Comparison of ENCODE assay signal across 26 mouse cellular contexts in the genomic region with DNA sequence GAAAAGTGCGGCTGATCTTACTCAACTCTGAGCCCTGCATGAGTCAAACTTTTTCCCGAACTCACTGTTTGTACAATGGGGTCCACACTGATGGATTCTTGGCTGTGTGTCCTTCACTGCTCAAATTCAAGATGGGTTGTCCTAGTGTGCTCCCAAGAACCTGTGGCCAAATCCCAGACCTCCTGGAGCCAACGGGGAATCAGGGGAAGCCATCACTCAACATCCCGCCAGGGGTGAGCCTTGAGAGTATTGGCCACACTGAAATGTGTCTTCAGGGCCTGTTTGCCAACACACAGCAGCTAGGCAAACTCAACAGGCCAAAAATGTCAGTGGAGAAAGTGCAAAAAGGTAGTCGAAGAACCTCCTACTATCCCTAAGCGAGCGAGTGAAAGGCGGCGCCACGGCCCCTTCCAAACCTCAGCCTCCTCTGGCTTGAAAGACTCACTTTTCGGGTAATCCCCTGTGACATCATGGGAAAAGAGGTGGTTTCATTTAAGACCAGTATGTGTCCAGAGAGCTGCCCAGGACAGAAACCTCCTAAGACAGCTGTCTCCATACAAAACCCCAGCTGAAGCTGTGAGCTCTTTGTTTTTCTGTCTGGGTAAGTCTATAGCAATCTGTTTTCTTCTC. TPM values are rescaled to one million over a fixed set of nuclear protein-coding genes. Genes with fewer than 3 reads are reported as not detected.
DNase-seq lines count a peak whose midpoint lies in the region; ATAC-seq and TF ChIP-seq lines count a peak whose summit lies in the region.
"Had no signal": no experiment of that assay in that cellular context is flagged by ENCODE, and none has a peak within 500 bp of the region (broad histone marks: within the 10 kb centered on the region; RNA-seq: fewer than 3 reads in every experiment).

A gene (plus strand): TSS at position 505 of the 630 bp plus-strand sequence.

- DNase-seq in forebrain, embryonic 14.5 days (ENCODE audit: low spot score) = no peak
- peak; percentile 12 for DNase-seq in lung, postnatal 36 days
- no peak for DNase-seq in lung, postnatal 25 days (ENCODE audit: low spot score)
- DNase-seq in NIH3T3 (ENCODE audit: low read depth) = peak; percentile 90
- no peak for DNase-seq in stomach, postnatal 0 days (ENCODE audit: low spot score)
- DNase-seq: adrenal gland, adult 8-10 months; gastrocnemius, postnatal 14 days; heart, adult 11 months; kidney, adult 2 months; kidney, postnatal 36 days; liver, embryonic 13.5 days; thymus, postnatal 25 days had no signal

- TF ChIP-seq EP300 in stomach, postnatal 0 days (optimal IDR thresholded peaks at IDR 0.05) = no peak

- H3K4me2 ChIP-seq in forebrain, embryonic 14.5 days (ENCODE audit: low read length) = no peak within 1 kb of the TSS
- no peak within 1 kb of the TSS for H3K4me2 ChIP-seq in forebrain, embryonic 13.5 days
- H3K4me2 ChIP-seq in stomach, postnatal 0 days (replicated peaks; ENCODE audit: low read depth) = no peak within 1 kb of the TSS
- H3K4me2 ChIP-seq: heart, embryonic 15.5 days; hindbrain, embryonic 15.5 days; intestine, embryonic 15.5 days; limb, embryonic 15.5 days; liver, embryonic 13.5 days; midbrain, embryonic 15.5 days; neural tube, embryonic 13.5 days had no signal

- no peak for TF ChIP-seq CTCF in stomach, postnatal 0 days (IDR thresholded peaks at IDR 0.05; ENCODE audit: low read depth)

- no peak within 1 kb of the TSS for H3K4me3 ChIP-seq in forebrain, embryonic 14.5 days (ENCODE audit: low read depth, low read length)
- no peak within 1 kb of the TSS for H3K4me3 ChIP-seq in forebrain, embryonic 13.5 days
- H3K4me3 ChIP-seq in stomach, postnatal 0 days (ENCODE audit: low read depth, low read length) = no peak within 1 kb of the TSS
- H3K4me3 ChIP-seq: heart, embryonic 10.5 days; heart, embryonic 15.5 days; hindbrain, embryonic 15.5 days; intestine, embryonic 15.5 days; layer of hippocampus, adult 2 months; limb, embryonic 10.5 days; limb, embryonic 15.5 days; liver, embryonic 13.5 days; midbrain, embryonic 15.5 days; neural tube, embryonic 13.5 days had no signal

- H3K4me1 ChIP-seq in forebrain, embryonic 14.5 days (ENCODE audit: control insufficient read depth, insufficient read depth, low read length) = peaks cover 2% of the 10 kb centered on the region; the same call in 1 of the 2 replicates
- peaks cover 7% of the 10 kb centered on the region for H3K4me1 ChIP-seq in forebrain, embryonic 13.5 days
- H3K4me1 ChIP-seq in stomach, postnatal 0 days (replicated peaks; ENCODE audit: control insufficient read depth, insufficient read depth) = no peaks in the 10 kb centered on the region
- H3K4me1 ChIP-seq: liver, embryonic 13.5 days; midbrain, embryonic 15.5 days had no signal

- H3K9ac ChIP-seq in forebrain, embryonic 14.5 days (ENCODE audit: low read length) = no peak within 1 kb of the TSS
- no peak within 1 kb of the TSS for H3K9ac ChIP-seq in forebrain, embryonic 13.5 days
- H3K9ac ChIP-seq in stomach, postnatal 0 days (ENCODE audit: low read length) = no peak within 1 kb of the TSS
- H3K9ac ChIP-seq: heart, embryonic 15.5 days; hindbrain, embryonic 15.5 days; intestine, embryonic 15.5 days; limb, embryonic 15.5 days; liver, embryonic 13.5 days; midbrain, embryonic 15.5 days; neural tube, embryonic 13.5 days had no signal

- ATAC-seq in forebrain, embryonic 14.5 days = no peak
- no peak for ATAC-seq in forebrain, embryonic 13.5 days
- peak; percentile 44; the same call in 1 of the 2 replicates for ATAC-seq in stomach, postnatal 0 days (ENCODE audit: low FRiP score, low TSS enrichment)
- no peak for ATAC-seq in CD4-positive, CD25-positive, alpha-beta regulatory T cell, adult 4 months
- ATAC-seq: intestine, embryonic 15.5 days; lung, postnatal 0 days; midbrain, embryonic 15.5 days had no signal

- H3K27me3 ChIP-seq in forebrain, embryonic 14.5 days (replicated peaks; ENCODE audit: control insufficient read depth, insufficient read depth, low read length) = no peaks in the 10 kb centered on the region
- H3K27me3 ChIP-seq in forebrain, embryonic 13.5 days = no peaks in the 10 kb centered on the region
- H3K27me3 ChIP-seq in stomach, postnatal 0 days (ENCODE audit: control insufficient read depth, insufficient read depth, low read length) = no peaks in the 10 kb centered on the region
- H3K27me3 ChIP-seq: hindbrain, embryonic 15.5 days; intestine, embryonic 15.5 days; limb, embryonic 15.5 days; liver, embryonic 13.5 days; midbrain, embryonic 15.5 days; neural tube, embryonic 13.5 days had no signal

- no peaks in the 10 kb centered on the region for H3K9me3 ChIP-seq in forebrain, embryonic 14.5 days (replicated peaks; ENCODE audit: control insufficient read depth, low read length)
- no peaks in the 10 kb centered on the region for H3K9me3 ChIP-seq in forebrain, embryonic 13.5 days (replicated peaks)
- no peaks in the 10 kb centered on the region for H3K9me3 ChIP-seq in stomach, postnatal 0 days (ENCODE audit: control insufficient read depth, low read length)
- H3K9me3 ChIP-seq: heart, embryonic 10.5 days; heart, embryonic 15.5 days; hindbrain, embryonic 15.5 days; intestine, embryonic 15.5 days; limb, embryonic 10.5 days; limb, embryonic 15.5 days; liver, embryonic 13.5 days; midbrain, embryonic 15.5 days; neural tube, embryonic 13.5 days had no signal

- H3K36me3 ChIP-seq in forebrain, embryonic 14.5 days (ENCODE audit: control insufficient read depth, insufficient read depth, low read length) = no peaks in the 10 kb centered on the region
- H3K36me3 ChIP-seq in forebrain, embryonic 13.5 days (ENCODE audit: poor library complexity, severe bottlenecking) = no peaks in the 10 kb centered on the region
- H3K36me3 ChIP-seq in stomach, postnatal 0 days (ENCODE audit: control insufficient read depth, insufficient read depth, low read length) = no peaks in the 10 kb centered on the region
- H3K36me3 ChIP-seq: heart, embryonic 10.5 days; heart, embryonic 15.5 days; hindbrain, embryonic 15.5 days; intestine, embryonic 15.5 days; limb, embryonic 10.5 days; limb, embryonic 15.5 days; liver, embryonic 13.5 days; midbrain, embryonic 15.5 days; neural tube, embryonic 13.5 days had no signal

- 81% methylated on average over 11 of the region's 11 CpGs for WGBS in forebrain, embryonic 14.5 days
- 79% methylated on average over 11 of the region's 11 CpGs for WGBS in forebrain, embryonic 13.5 days
- 61% methylated on average over 11 of the region's 11 CpGs for WGBS in stomach, postnatal 0 days

- peak within 1 kb of the TSS; percentile 11; the same call in 1 of the 2 replicates for H3K27ac ChIP-seq in forebrain, embryonic 14.5 days (ENCODE audit: low read depth, low read length)
- no peak within 1 kb of the TSS; the same call in 1 of the 2 replicates for H3K27ac ChIP-seq in forebrain, embryonic 13.5 days
- H3K27ac ChIP-seq in stomach, postnatal 0 days (replicated peaks) = peak within 1 kb of the TSS; percentile 53
- H3K27ac ChIP-seq: heart, embryonic 10.5 days; heart, embryonic 15.5 days; hindbrain, embryonic 15.5 days; intestine, embryonic 15.5 days; layer of hippocampus, adult 2 months; limb, embryonic 15.5 days; liver, embryonic 13.5 days; midbrain, embryonic 15.5 days; neural tube, embryonic 13.5 days had no signal

RNA-seq across cellular contexts. Expression of the gene that starts here (rescaled TPM):
- not detected in 2 replicates for polyA plus RNA-seq in forebrain, embryonic 14.5 days (2014; fragmentation: Nextera tagmentation; extraction: Ambion mirVana)
- polyA plus RNA-seq in forebrain, embryonic 13.5 days (2015; fragmentation: Nextera tagmentation; extraction: Ambion mirVana) = not detected in 2 replicates
- polyA plus RNA-seq in stomach, postnatal 0 days (2015; fragmentation: Nextera tagmentation; extraction: Ambion mirVana) = 1.8 and 2.3 TPM in 2 replicates
- 1 to 10 TPM; 3.1 to 3.5 TPM for polyA plus RNA-seq in CD4-positive, CD25-positive, alpha-beta regulatory T cell, adult 4 months (2017; shearing (Covaris generic))
- polyA plus RNA-seq: cerebellum, adult 2 months; heart, embryonic 10.5 days; heart, embryonic 15.5 days; kidney, adult 2 months; kidney, embryonic 16.5 days; limb, embryonic 10.5 days; limb, embryonic 15.5 days; neural tube, embryonic 13.5 days had no signal

Comparison
In these comparisons a context has a peak if more than half of its experiments do, and no peak if none do; other contexts are left out.
1. DNase-seq: peak in lung, postnatal 36 days (single experiment) and NIH3T3 (single experiment); none in forebrain, embryonic 14.5 days (single experiment), lung, postnatal 25 days (single experiment) and stomach, postnatal 0 days (single experiment).